Comparison of ENCODE assay signal across 20 mouse cellular contexts in genomic region chr16:36089065-36089464, GRCm38 (mm10). TPM values are rescaled to one million over a fixed set of nuclear protein-coding genes. Genes with fewer than 3 reads are reported as not detected.
DNase-seq lines count a peak whose midpoint lies in the region; ATAC-seq and TF ChIP-seq lines count a peak whose summit lies in the region.
"Had no signal": no experiment of that assay in that cellular context is flagged by ENCODE, and none has a peak within 500 bp of the region (broad histone marks: within the 10 kb centered on the region; RNA-seq: fewer than 3 reads in every experiment).

No protein-coding gene starts in this region.

- peaks cover 3% of the 10 kb centered on the region; the same call in 1 of the 2 replicates for H3K4me1 ChIP-seq in kidney, adult 2 months (ENCODE audit: control insufficient read depth, insufficient read depth, low read length)
- H3K4me1 ChIP-seq in kidney, embryonic 14.5 days (ENCODE audit: control insufficient read depth, insufficient read depth, low read length) = no peaks in the 10 kb centered on the region
- peaks cover 4 to 19% of the 10 kb centered on the region in 2 experiments for H3K4me1 ChIP-seq in ES-E14 (ENCODE audit: control insufficient read depth in 2 of 2, insufficient read depth in 2 of 2, low read length in 2 of 2, poor library complexity in 1 of 2)
- H3K4me1 ChIP-seq: forebrain, embryonic 15.5 days; hindbrain, embryonic 10.5 days; neural tube, embryonic 13.5 days had no signal

- TF ChIP-seq CTCF in kidney, adult 2 months (conservative IDR thresholded peaks at IDR 0.05; ENCODE audit: insufficient read depth, insufficient read length, low read depth, low read length) = no peak

- no peaks in the 10 kb centered on the region for H3K36me3 ChIP-seq in kidney, adult 2 months (ENCODE audit: control insufficient read depth, insufficient read depth, low read length)
- peaks cover 36% of the 10 kb centered on the region for H3K36me3 ChIP-seq in kidney, embryonic 14.5 days (ENCODE audit: control insufficient read depth, insufficient read depth, low read length)
- peaks cover 34% of the 10 kb centered on the region for H3K36me3 ChIP-seq in ES-E14 (ENCODE audit: control insufficient read depth, insufficient read depth, low read length, poor library complexity, severe bottlenecking)

- no peak overlapping the region for H3K9ac ChIP-seq in kidney, embryonic 14.5 days (ENCODE audit: low read depth, low read length)
- peak overlapping the region; percentile 43; the same call in 1 of the 2 replicates for H3K9ac ChIP-seq in ES-E14 (ENCODE audit: insufficient read depth, low read depth, low read length, poor library complexity, severe bottlenecking)
- H3K9ac ChIP-seq: forebrain, embryonic 15.5 days; liver, embryonic 14.5 days; neural tube, embryonic 13.5 days had no signal

- no peak for ATAC-seq in kidney, embryonic 14.5 days (ENCODE audit: low FRiP score, low TSS enrichment)
- ATAC-seq: forebrain, embryonic 15.5 days; lung, postnatal 0 days had no signal

- no peak for TF ChIP-seq POLR2A in kidney, adult 2 months (IDR thresholded peaks at IDR 0.05; ENCODE audit: low read depth, low read length)

- no peaks in the 10 kb centered on the region for H3K27me3 ChIP-seq in kidney, adult 2 months (replicated peaks; ENCODE audit: control insufficient read depth, insufficient read depth, low read length)
- no peaks in the 10 kb centered on the region for H3K27me3 ChIP-seq in kidney, embryonic 14.5 days (ENCODE audit: control insufficient read depth, insufficient read depth, low read length)
- H3K27me3 ChIP-seq: forebrain, embryonic 15.5 days; neural tube, embryonic 13.5 days; Patski had no signal

- H3K4me2 ChIP-seq in kidney, embryonic 14.5 days (replicated peaks; ENCODE audit: low read depth, low read length) = no peak overlapping the region
- H3K4me2 ChIP-seq: forebrain, embryonic 15.5 days; neural tube, embryonic 13.5 days had no signal

- no peak overlapping the region for H3K4me3 ChIP-seq in kidney, adult 2 months (ENCODE audit: insufficient read depth, low read depth, low read length)
- no peak overlapping the region for H3K4me3 ChIP-seq in kidney, embryonic 14.5 days (ENCODE audit: low read length)
- no peak overlapping the region for H3K4me3 ChIP-seq in ES-E14 (ENCODE audit: insufficient read depth in 1 of 2, low read depth in 1 of 2, low read length in 2 of 2, poor library complexity in 1 of 2, severe bottlenecking in 1 of 2)
- H3K4me3 ChIP-seq: erythroblast, embryonic 14.5 days; forebrain, embryonic 15.5 days; hindbrain, embryonic 10.5 days; neural tube, embryonic 13.5 days had no signal

- in situ Hi-C loops in ES-E14 (cut with MboI; ENCODE audit: low sequenced_read_pairs in 2 of 2, unreplicated experiment in 2 of 2) = no loop called here

- WGBS in kidney, adult 2 months = 53% methylated on average over 7 of the region's 7 CpGs
- WGBS in kidney, embryonic 14.5 days = 86% methylated on average over 7 of the region's 7 CpGs

- no peaks in the 10 kb centered on the region for H3K9me3 ChIP-seq in kidney, embryonic 14.5 days (ENCODE audit: control insufficient read depth, low read length)
- no peaks in the 10 kb centered on the region for H3K9me3 ChIP-seq in ES-E14 (ENCODE audit: control insufficient read depth, insufficient read depth, low read depth, low read length)
- H3K9me3 ChIP-seq: forebrain, embryonic 15.5 days; hindbrain, embryonic 10.5 days; neural tube, embryonic 13.5 days had no signal

- peak; percentile 30 for DNase-seq in adrenal gland, postnatal 14 days
- DNase-seq in adrenal gland, postnatal 4 days (ENCODE audit: low spot score in 2 of 2) = no peak
- DNase-seq in kidney, adult 2 months = peak; percentile 64
- DNase-seq in ES-E14 (ENCODE audit: low read depth, low spot score) = no peak
- DNase-seq in kidney, postnatal 10 days = peak; percentile 46
- DNase-seq in left cerebral cortex, adult 9 months (ENCODE audit: low spot score in 2 of 2) = no peak
- no peak for DNase-seq in embryo, embryonic 9.5 days (ENCODE audit: extremely low spot score)
- DNase-seq: cerebellum, adult 11-12 months; right cerebral cortex, postnatal 14 days had no signal

- H3K27ac ChIP-seq in kidney, adult 2 months (ENCODE audit: insufficient read depth, low read depth, low read length) = no peak overlapping the region
- H3K27ac ChIP-seq in kidney, embryonic 14.5 days (ENCODE audit: low read depth, low read length) = no peak overlapping the region
- H3K27ac ChIP-seq in ES-E14 (ENCODE audit: insufficient read depth, low read depth, low read length, poor library complexity, severe bottlenecking) = peak overlapping the region; percentile 58; the same call in 1 of the 2 replicates
- H3K27ac ChIP-seq: forebrain, embryonic 15.5 days; hindbrain, embryonic 10.5 days; liver, embryonic 14.5 days; neural tube, embryonic 13.5 days had no signal

TF ChIP-seq in ES-E14, 5 proteins besides CTCF, POLR2A, EP300 and RAD21:
- no peak for TF ChIP-seq HCFC1 (IDR thresholded peaks at IDR 0.05; ENCODE audit: borderline replicate concordance, insufficient read depth, low read length)
- no peak for TF ChIP-seq ZC3H11A (IDR thresholded peaks at IDR 0.05; ENCODE audit: borderline replicate concordance, low read depth, low read length)
- TF ChIP-seq CHD2 (IDR thresholded peaks at IDR 0.05; ENCODE audit: low read depth, low read length) = no peak
- no peak for TF ChIP-seq ZNF384 (IDR thresholded peaks at IDR 0.05; ENCODE audit: low read depth, low read length)
- no peak for TF ChIP-seq MAFK (IDR thresholded peaks at IDR 0.05; ENCODE audit: insufficient read depth, low read depth, low read length)
TF ChIP-seq in ES-E14: peak in this region for 0.

RNA-seq across cellular contexts. Expression of gene Ccdc58, which starts 17.6 kb away (rescaled TPM):
- 50.9 and 54.6 TPM in 2 replicates for total RNA-seq in adrenal gland, postnatal 14 days (2021)
- 10 to 100 TPM; 67.8 to 69.9 TPM for total RNA-seq in adrenal gland, postnatal 4 days (2021)
- polyA plus RNA-seq in kidney, adult 2 months (2012; rRNA removed) = 14.8 and 21.3 TPM in 2 replicates
- 99.3 and 115 TPM in 2 replicates for polyA plus RNA-seq in kidney, embryonic 14.5 days (2014; fragmentation: Nextera tagmentation; extraction: Ambion mirVana)
- total RNA-seq in ES-E14 (2012; rRNA removed) = 160 and 185 TPM in 2 replicates

RNA-seq across cellular contexts. Expression of gene Fam162a, which starts 17.7 kb away (rescaled TPM):
- 206 and 210 TPM in 2 replicates for total RNA-seq in adrenal gland, postnatal 14 days (2021)
- total RNA-seq in adrenal gland, postnatal 4 days (2021) = 100 to 1,000 TPM; 142 to 143 TPM
- polyA plus RNA-seq in kidney, adult 2 months (2012; rRNA removed) = 68.9 and 94.6 TPM in 2 replicates
- polyA plus RNA-seq in kidney, embryonic 14.5 days (2014; fragmentation: Nextera tagmentation; extraction: Ambion mirVana) = 283 and 349 TPM in 2 replicates
- 153 and 243 TPM in 2 replicates for total RNA-seq in ES-E14 (2012; rRNA removed)

RNA-seq across cellular contexts. Expression of gene Csta1, which starts 42.0 kb away (rescaled TPM):
- total RNA-seq in adrenal gland, postnatal 14 days (2021) = not detected in 2 replicates
- total RNA-seq in adrenal gland, postnatal 4 days (2021) = not detected
- not detected in 2 replicates for polyA plus RNA-seq in kidney, adult 2 months (2012; rRNA removed)
- 0.13 TPM in 1 of 2 replicates, not detected in the other for polyA plus RNA-seq in kidney, embryonic 14.5 days (2014; fragmentation: Nextera tagmentation; extraction: Ambion mirVana)
- total RNA-seq in ES-E14 (2012; rRNA removed) = not detected in 2 replicates
- total RNA-seq: layer of hippocampus, postnatal 25 days; left cerebral cortex, postnatal 36 days had no signal
- polyA plus RNA-seq: embryonic facial prominence, embryonic 11.5 days; erythroblast, embryonic 14.5 days; forebrain, embryonic 15.5 days; hindbrain, embryonic 10.5 days; liver, embryonic 14.5 days; neural tube, embryonic 13.5 days had no signal

RNA-seq across cellular contexts. Expression of gene Wdr5b, which starts 48.1 kb away (rescaled TPM):
- total RNA-seq in adrenal gland, postnatal 14 days (2021) = 3.6 and 5.1 TPM in 2 replicates
- total RNA-seq in adrenal gland, postnatal 4 days (2021) = 1 to 10 TPM; 7.4 to 9.3 TPM
- 1.8 and 2.1 TPM in 2 replicates for polyA plus RNA-seq in kidney, adult 2 months (2012; rRNA removed)
- 8.6 and 9.6 TPM in 2 replicates for polyA plus RNA-seq in kidney, embryonic 14.5 days (2014; fragmentation: Nextera tagmentation; extraction: Ambion mirVana)
- 3.3 and 4.2 TPM in 2 replicates for total RNA-seq in ES-E14 (2012; rRNA removed)

Comparison
In these comparisons a context has a peak if more than half of its experiments do, and no peak if none do; other contexts are left out.
1. DNase-seq: peak in adrenal gland, postnatal 14 days (single experiment), kidney, adult 2 months (single experiment) and kidney, postnatal 10 days (single experiment); none in adrenal gland, postnatal 4 days (0 of 2), ES-E14 (single experiment), left cerebral cortex, adult 9 months (0 of 2) and embryo, embryonic 9.5 days (single experiment).